Mouse (Mus musculus) olfactory bulb, adult 2 months (tissue): Measurements from ENCODE around the gene Gm42715.

ENCODE experiments used
- CTCF ChIP-seq: fragments of 200-500 bp; IDR thresholded peaks from 2 replicates; pipeline ENCODE4 v1.5.1; 2012; ENCODE audit warnings: low read depth, mild to moderate bottlenecking, low read length, moderate library complexity; ENCODE audit not compliant: insufficient read depth
- POLR2A ChIP-seq: fragments of 200-500 bp; IDR thresholded peaks from 2 replicates; pipeline ENCODE4 v1.6.1; 2012; ENCODE audit warnings: mild to moderate bottlenecking, low read depth, low read length, moderate library complexity; ENCODE audit not compliant: insufficient read depth

DNA sequence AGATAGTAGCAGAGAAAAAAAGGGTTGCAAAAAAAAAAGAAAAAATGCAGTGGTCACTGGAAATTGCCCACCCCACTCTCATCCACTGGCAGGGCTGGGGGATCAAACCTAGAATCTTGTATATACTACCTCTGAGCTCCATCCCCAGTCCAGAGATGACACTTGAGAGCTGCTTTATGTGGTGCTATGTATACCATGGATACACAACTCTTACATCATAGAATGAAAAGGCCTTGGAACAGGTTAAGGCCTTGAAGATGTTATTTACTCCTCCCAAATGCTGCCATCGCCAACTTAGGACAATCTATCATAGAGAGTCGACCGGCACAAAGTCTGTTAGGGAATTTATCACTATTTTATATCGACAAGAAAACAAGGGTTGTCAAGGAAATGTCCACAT lies 42.5 kb upstream of the Gm42715 start:
- TF ChIP-seq POLR2A: no peak
- TF ChIP-seq CTCF: no peak
